Mouse (Mus musculus) cerebellum, adult (tissue): ENCODE measurements at regions not wholly inside any gene's neighbourhood (a gene's known extent, or its start where the extent isn't known, plus 50 kb on each side); places are given as distances from the start of the nearest gene placed in this dataset.

ENCODE experiments used
- ATAC-seq: cut with Nextera tagmentation; 2 replicates; pipeline ENCODE4 v1.9.2; 2017; ENCODE audit warnings: mild to moderate bottlenecking, moderate library complexity, mixed read lengths; ENCODE audit not compliant: insufficient number of reproducible peaks, low FRiP score, low TSS enrichment

DNA sequence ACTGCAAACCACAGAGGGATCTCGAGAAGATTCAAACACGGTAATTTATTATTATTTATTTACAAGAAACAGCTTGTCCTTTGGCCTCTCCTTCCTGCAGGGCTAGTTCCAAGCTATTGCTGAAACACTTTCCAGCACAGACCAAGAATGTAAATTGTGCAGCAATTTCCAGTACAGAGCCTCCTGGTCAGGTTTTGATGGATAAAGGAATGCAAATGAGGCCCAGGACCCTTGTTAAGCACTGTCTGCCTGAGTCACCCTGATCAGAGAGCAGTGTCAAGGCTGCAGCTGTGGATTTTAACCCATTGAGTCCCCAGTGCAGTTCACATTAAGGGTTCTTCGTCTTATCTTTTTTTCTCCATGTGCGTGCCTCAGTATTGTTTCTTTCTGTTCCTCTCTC, 142.3 kb upstream of the Zkscan2 start:
- ATAC-seq: no peak

DNA sequence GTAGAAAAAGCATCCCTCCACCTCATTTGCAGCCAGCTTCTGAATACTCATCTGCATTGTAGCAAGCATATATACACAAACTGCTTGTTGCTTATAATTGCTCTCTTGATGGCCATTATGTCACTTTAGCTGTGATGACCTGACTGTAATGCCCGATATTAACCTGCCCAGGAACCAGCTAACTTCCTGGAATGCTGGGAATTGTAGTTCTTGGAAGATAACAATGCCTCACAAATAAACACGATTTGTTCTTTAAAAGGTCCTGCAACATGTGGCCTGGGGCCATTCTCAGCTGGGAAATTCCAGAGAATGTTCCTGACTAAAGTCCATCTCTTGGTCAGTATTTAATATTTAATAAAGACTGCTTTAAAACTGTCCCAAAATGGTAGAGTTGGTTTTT, 143.2 kb upstream of the Zkscan2 start:
- no peak for ATAC-seq

DNA sequence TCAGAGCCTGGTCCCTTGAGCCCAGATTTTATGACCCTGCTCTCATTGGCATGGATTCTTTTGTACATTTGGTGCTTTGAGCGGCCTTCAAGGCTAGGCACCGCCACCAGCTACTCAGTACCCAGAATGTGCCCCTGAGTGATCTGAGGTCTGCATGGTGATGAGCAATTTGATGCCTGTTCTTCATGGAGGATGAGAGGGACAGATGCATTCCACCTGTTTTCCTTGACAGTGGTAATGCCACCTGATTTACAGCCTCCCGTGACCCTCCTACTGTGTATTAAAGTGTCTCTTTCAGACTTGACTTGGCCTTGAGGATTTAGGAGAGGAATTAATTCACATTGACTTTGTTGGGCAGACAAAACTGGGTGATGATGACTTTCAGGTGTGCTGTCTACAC, 145.3 kb upstream of the Zkscan2 start:
- no peak for ATAC-seq

DNA sequence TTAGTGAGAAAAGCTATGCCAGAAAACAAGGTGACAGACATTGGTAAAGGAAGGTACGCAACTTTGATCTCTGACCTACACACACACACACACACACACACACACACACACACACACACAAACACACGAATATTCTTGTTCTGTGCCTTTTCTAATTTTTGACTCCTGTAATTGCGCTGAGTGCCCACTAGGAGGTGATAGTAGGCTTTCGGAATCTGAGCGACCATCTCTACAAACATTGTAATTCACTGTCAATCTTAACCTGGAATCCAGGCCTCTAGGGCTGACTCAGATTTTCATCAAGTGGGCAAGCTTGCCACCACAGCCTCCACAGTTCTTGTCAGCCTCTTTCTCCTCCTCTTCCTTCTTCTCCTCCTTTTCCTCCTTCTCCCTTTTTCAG, 165.2 kb upstream of the Zkscan2 start:
- ATAC-seq: no peak

DNA sequence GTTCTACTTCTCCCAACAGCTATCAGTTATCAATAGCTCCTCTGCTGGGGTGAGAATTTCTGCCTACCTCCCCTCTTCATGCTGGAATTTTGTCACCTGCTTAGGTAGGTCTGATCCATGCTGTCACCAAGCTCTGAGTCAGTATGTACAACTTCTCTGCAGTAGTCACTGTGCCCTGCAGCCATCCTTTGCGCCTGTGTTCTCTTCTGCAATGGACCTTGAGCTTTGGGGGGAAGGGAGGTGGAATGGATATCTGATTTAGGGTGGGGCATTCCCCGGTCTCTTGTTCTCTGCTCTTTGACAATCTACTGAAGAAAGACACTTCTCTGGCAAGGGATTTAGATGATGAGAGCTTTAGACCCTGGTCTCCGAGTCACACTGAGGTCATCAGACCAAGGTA, 184.5 kb upstream of the Zkscan2 start:
- ATAC-seq: no peak

DNA sequence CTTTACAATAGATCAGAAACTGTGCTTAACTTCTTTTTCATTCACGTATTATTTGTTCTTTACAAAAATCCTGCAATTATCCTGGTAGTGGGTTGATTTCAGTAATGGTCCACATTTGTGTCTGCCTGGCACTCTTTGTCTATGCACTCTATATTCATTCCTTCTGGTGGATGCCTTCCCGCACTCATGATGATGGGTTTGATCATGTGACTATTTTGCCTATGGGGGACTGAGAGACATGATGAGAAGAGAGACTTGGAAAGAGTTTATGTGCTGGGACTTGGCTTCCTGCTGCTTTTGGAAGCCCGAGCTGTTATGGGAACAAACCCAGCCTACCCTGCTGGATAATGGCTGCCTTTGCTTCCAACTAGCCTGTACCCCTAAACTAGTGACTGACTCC, 186.3 kb upstream of the Zkscan2 start:
- no peak for ATAC-seq

DNA sequence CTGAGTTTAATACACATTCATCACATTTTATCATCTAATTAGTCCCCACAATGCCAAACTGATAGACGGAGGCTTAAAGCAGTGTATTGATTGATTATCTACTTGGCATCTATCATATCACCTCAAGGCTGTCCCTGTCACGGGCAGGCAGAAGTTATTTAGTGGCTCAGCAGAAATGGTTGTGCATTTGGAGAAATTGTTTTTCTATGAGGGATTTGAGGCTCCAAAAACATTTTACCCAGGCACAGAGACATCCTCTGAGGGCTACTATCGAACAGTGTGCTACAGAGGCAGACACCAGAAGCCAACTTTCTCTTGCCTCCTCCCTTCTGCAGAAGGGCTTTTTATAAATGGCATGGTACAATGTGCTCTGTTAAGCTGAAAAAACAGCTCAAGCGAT, 230.8 kb upstream of the Zkscan2 start:
- no peak for ATAC-seq

DNA sequence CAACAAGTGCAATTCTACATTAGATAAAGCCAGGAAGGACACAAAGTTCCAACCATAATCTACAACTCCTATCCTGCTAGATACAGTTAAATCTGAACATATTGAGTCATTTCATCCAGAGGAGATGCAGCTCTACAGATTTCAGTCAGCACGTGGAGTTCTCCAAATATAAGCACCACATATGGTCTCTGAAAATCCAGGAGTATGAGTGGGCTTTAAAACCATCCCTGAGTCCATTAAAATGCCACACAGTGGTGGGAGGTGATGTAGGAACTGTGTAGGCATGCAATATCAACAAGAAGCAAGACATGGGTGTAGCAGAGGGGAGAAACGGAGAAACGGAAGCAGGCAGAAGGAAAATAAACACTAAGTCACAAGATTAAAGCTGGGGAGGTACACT, 232.8 kb upstream of the Zkscan2 start:
- ATAC-seq: no peak

DNA sequence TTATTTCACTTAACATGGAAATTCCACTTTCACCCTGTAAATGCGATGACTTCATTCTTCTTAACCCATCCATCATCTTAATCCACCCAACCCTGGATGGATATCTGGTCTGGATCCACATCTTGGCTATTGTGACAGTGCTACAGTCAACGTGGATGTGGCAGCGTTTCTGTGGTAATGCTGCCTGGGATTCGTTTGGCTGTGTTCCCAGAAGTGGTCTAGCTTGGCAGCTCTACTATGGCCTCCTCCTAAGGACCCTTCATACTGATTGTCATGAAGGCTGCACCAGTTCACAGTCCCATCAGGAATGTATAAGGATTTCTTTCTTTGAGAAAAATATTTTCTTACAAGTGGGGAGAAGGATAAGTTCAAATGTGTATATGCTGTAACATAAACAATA, 234.7 kb upstream of the Hs3st4 start:
- no peak for ATAC-seq

DNA sequence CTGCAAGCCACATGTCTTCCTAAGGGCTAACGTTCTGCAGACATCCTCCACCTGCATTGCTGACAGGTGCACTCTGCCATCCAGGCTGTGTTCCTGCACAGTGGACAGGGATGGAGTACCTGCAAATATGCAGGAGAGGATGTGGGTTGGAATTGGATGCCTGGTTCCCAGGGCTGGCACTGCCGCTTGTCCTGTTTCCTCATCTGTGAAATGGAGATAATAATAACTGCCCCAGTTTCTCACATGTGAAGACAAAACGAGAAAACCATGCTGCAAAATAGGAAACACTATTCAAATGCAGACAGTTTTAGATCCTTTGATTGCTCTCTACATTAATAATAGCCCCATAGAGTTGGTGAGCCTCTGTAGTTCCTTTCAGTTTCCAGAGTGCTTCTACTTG, 229.4 kb upstream of the Hs3st4 start:
- no peak for ATAC-seq

DNA sequence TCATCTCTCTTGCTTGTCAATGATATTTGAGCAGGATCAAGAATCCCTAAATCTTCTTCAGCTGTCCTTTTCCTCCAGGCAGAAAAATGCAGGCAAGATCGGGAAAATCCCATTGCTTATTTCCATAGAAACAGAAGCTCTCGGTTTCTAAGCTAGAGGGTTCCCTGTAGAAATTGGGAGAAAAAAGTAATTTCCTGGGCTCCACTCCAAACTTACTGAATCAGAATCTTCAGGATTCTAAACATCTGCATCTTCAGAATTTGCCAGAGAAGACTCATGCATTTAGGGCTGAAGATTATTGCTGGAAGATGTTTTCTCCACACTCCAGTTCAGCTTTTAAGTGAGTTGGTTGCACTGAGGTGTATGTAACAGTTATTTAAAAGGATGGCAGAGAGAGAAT, 187.6 kb upstream of the Hs3st4 start:
- no peak for ATAC-seq

DNA sequence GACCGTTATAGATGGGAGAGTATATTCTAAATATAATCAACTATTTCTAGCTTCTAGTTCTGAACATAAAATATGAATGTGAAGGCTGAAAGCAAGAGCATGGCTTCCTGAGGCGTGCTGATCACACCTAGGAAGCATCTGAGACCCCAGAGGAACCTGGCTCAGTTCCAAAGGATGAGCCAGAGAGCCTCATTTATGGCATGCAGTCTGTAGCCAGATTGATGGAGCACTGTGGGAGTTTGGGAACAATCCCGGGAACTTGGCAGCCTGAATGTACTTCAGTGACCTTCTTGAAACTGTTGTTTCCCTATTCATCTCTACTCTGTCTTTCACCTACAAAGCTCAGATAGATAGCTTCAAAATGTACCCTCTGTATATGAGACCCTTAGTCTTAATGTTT, 186.6 kb upstream of the Hs3st4 start:
- ATAC-seq: no peak

DNA sequence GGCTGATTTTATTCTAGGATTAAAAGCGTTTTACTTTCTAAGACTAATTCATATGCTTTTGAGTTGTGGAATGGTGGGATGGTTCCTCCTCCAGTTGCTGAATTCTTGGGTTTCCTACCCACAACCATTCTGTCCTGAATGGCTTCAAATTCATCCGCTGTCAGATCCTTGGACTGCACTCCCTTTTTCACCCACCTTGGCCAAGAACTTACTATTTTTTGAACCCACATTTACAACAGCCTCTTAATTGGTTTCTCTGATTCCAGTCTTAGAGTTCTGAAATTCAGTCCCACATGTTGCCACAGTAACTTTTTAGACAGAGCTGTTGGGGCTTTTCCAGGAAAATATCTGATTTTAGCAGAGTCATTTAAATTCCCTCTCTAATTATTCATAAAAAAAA, 177.0 kb upstream of the Hs3st4 start:
- ATAC-seq: no peak

DNA sequence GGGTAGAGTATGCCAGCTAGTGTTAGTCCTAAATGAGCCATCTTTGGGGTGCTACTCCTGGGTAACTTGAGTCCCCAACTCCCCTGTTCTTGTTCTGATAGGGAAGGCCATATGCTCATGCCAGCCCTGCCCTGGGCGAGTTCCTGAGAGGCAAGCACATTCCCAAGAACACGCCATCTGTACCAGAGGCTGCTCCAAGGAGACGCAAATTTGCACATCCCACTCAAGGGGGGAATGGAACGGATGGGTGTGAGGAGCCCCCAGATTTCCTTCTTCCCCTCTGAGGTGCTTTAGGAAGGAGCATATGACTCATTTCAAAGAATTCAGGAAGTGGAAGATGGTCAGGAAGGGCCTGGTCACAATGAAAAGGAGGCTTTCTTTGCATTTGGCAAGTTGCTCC, 158.7 kb upstream of the Hs3st4 start:
- ATAC-seq: no peak

DNA sequence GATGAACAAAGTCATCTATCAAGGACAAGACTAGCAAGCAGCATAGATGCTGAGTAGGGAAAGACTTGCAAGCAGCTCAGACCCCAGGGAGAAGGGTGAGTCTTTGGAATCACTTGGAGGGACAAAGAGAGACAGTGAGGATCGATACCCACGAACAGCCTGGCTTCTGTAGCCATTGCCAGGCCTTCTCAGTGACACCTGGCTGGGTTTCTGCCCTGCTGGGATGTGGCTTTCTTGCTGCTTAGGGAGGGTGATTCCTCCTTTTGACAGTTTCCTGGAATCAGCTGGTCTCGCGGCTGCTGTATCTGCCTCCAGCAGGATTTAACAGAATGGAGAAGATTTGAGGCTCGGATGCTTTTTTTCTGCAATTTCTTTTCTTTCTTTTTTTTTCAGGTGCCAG, 156.3 kb upstream of the Hs3st4 start:
- no peak for ATAC-seq

DNA sequence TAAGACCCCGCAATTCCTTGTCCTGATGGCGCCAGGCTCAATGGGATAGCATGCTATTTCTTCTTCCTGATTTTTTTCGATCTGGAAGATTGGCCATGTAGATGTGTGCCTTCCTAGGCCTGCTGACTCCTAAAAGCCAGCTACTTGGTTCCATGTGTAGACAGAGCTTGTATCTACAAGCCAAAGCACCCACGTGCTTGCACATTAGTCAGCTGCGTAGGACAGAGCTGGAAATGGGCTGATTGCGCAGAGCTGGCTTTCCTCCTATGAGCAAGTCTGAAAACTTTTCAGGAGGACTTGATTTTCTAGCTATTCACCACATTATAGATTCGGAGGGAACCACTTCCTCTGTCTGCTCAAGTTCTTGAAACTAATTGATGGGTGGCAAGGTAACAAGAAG, 140.1 kb upstream of the Hs3st4 start:
- ATAC-seq: no peak

DNA sequence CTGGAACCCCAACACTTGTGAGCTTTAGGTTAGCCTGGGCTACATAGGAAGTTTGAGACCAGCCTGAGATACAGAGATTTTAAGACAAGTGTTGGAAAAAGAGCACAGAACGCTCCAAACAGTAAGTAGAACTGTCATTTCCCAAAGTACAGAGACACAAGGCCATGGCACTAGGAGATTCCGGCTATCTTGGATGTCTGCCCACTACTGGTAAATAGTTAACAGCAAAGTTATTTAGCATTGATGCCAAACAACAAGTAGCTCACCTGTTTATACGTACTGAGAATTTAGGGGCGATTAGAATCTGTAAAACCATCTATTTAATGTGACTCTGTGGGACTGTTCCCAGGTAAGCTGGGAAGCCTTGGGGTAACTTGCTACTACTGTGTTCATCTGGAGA, 135.6 kb upstream of the Hs3st4 start:
- ATAC-seq: no peak

DNA sequence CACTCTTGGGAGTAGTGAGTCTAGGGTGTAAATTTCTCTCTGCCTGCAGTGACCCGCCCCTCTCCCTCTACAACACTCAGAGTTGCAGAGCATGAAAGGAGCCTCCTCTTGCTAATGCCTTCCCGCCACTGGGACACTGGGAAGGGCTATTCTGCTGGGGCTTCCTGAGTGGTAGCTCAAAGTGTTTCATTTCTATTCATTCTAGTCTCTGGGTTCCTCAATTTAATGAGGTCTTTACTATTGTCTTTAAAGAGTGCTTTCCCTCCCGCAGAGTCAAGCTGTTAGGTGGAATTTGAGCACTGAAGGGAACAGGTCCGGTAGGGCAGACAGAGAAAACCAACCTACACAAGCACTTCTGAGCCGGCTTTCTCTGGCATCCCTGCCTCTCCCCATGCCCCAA, 134.0 kb upstream of the Hs3st4 start:
- no peak for ATAC-seq

DNA sequence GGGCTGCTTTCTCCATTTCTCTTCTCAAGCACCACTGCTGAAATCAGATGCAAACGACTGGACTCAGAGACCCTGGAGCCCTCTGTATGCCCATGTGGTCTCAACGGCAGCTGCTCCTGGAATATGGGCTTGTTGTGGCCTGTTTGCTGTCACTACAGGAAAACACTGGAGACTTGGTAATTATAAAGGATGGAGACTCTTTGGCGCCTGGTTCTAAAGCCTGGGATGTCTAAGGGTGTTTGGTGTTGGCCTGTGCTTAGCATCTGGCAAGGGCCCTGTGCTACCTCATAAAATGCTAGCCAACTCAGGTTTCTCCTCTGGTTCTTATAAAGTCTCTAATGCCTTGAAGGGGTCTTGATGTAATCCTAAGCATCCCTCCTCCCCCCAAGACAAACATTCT, 133.4 kb upstream of the Hs3st4 start:
- ATAC-seq: no peak

DNA sequence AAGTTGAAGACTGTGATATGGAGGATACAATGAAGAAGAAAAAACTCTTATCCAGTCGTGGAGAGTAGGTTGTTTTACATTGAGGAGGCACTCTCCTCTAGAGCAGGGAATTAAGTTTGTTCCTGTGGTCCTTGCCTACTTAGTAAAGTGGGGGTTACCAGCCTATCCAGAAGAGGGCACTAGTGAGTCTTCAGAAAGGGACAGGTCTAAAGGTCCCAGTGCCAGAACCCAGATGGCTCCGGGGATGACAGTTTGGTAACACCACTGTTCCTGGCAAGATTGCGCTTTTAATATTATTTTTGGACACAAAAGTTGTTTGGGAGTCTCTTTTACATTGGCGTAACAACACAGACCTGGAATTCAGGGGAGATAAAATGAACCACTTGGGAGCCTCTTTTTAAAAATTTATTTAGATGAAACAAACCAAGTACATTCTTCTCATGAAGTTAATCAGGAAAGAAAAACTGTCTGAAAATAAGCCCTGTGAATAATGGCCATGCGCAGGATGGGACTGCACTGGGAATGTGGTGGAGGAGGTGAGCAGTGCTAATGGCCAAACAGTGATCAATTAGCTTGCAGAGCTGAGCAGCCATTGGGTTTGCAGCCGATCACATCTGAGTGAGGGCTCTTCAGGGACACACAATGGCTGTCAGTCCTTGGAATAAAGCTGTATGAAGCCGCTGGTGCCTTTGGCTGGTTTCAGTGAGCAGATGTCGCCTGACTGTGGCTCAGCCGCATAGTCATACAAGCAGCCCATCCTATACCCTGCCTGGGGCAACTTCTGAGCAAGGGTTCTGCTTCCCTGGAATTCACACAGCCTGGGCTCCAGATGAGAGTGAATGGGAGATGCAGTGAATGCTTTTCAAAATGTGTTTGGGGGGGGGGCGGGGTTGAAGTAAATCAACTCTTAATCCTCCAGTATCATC, 132.1 kb upstream of the Hs3st4 start:
- ATAC-seq: no peak

DNA sequence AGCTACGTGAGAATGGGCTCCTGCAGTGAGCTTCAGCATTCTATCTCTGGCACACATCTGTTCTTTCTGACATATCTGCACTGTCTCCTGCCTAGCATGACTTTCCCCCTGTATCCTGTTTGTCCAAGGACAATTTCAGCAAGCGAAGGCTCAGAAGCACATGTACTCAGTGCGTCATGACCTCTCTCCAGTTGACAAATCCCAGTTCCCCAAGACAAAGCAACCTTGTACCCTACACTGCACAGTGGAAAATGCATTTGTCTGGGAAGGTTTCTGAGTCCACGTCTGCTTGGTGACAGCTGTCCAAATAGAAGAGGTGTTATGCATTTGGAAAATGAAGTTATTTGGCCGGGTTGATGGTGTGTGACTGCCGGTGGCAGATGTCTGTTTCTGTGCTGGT, 125.1 kb upstream of the Hs3st4 start:
- no peak for ATAC-seq

DNA sequence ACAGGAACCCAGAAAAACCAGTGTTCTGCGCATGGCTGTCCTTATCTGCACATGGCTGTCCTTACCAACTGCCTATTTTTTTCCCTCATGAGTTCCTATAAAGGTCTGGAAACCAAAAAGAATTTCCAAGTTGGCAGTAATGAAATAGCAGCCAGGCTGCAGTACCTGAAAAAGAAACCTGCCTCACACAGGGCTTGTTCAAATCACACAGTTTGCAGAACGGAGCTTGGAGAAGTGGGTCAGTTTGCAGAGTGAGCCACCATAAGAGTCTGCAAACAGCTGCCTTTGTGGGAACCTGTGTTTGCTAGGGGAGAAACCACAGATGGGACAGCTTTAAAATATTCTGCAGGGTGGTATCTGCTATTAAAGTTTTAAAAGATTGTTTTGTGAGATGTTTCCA, 121.0 kb upstream of the Hs3st4 start:
- no peak for ATAC-seq
